Mouse (Mus musculus): ENCODE results near the gene Kalrn.
A peak's percentile ranks its signal among the peaks of the same experiment; 100 is the strongest.

Gene Kalrn

GRCm38 (mm10) chr16:34344895-34345876, 228.1 kb downstream of the Kalrn start:
- DNase-seq: peak; percentile 37

GRCm38 (mm10) chr16:34343968-34344367, 229.4 kb downstream of the Kalrn start:
- DNase-seq: peak; percentile 88

- DNase-seq: no peak
These were observed 230.2 kb downstream of the Kalrn start for GRCm38 (mm10) chr16:34343161-34343560.

GRCm38 (mm10) chr16:34342369-34343160, 230.8 kb downstream of the Kalrn start:
- no peak for DNase-seq

GRCm38 (mm10) chr16:34334919-34335318, 238.4 kb downstream of the Kalrn start:
- peak; percentile 60 for DNase-seq

GRCm38 (mm10) chr16:34331630-34332029, 241.7 kb downstream of the Kalrn start:
- peak; percentile 54 for DNase-seq

- no peak for DNase-seq
These were observed 243.5 kb downstream of the Kalrn start for GRCm38 (mm10) chr16:34329876-34330275.

GRCm38 (mm10) chr16:34329431-34329873, 243.9 kb downstream of the Kalrn start:
- DNase-seq: peak; percentile 27

- no peak for DNase-seq
These were observed 245.4 kb downstream of the Kalrn start for GRCm38 (mm10) chr16:34327890-34328289.

- peak; percentile 54 for DNase-seq
These were observed 247.5 kb downstream of the Kalrn start for GRCm38 (mm10) chr16:34325869-34326268.

- DNase-seq: no peak
These were observed 248.2 kb downstream of the Kalrn start for GRCm38 (mm10) chr16:34325161-34325560.

- DNase-seq: no peak
These were observed 248.6 kb downstream of the Kalrn start for GRCm38 (mm10) chr16:34324735-34325134.

GRCm38 (mm10) chr16:34323496-34323895, 249.8 kb downstream of the Kalrn start:
- DNase-seq: no peak

GRCm38 (mm10) chr16:34322546-34322945, 250.8 kb downstream of the Kalrn start:
- DNase-seq: peak; percentile 84

GRCm38 (mm10) chr16:34321066-34321790, 252.1 kb downstream of the Kalrn start:
- no peak for DNase-seq

- DNase-seq: no peak
These were observed 253.1 kb downstream of the Kalrn start for GRCm38 (mm10) chr16:34320023-34320800.

- no peak for DNase-seq
These were observed 256.2 kb downstream of the Kalrn start for GRCm38 (mm10) chr16:34317110-34317509.

- DNase-seq: no peak
These were observed 257.1 kb downstream of the Kalrn start for GRCm38 (mm10) chr16:34316253-34316652.

GRCm38 (mm10) chr16:34314071-34314470, 259.3 kb downstream of the Kalrn start:
- DNase-seq: no peak

GRCm38 (mm10) chr16:34311577-34311976, 261.8 kb downstream of the Kalrn start:
- no peak for DNase-seq

- DNase-seq: no peak
These were observed 263.0 kb downstream of the Kalrn start for GRCm38 (mm10) chr16:34310363-34310762.

GRCm38 (mm10) chr16:34308324-34308723, 265.0 kb downstream of the Kalrn start:
- no peak for DNase-seq

Measured in lung, postnatal 36 days (tissue).